Mouse (Mus musculus) embryonic facial prominence, embryonic 11.5 days (tissue): ENCODE data around the gene Myl6b. TPM values are rescaled to one million over a fixed set of nuclear protein-coding genes. Genes with fewer than 3 reads are reported as not detected.

Experiments used
- ATAC-seq: fragments of 200-750 bp; cut with Nextera tagmentation; replicated peaks from 2 replicates; pipeline ENCODE4 v1.8.0; 2017; ENCODE audit warnings: low read depth; ENCODE audit not compliant: insufficient number of reproducible peaks, low FRiP score, low TSS enrichment
- DNase-seq: peaks from one replicate; pipeline ENCODE4 v3.0.0-alpha.2; 2015; ENCODE audit warnings: low spot score
- H3K27ac ChIP-seq: fragments of 300-500 bp; sonication (generic); replicated peaks from 2 replicates; pipeline ENCODE4 v1.5.1; 2014; ENCODE audit warnings: mild to moderate bottlenecking, low read depth, low read length, control low read depth
- H3K27me3 ChIP-seq: fragments of 300-500 bp; sonication (generic); 2 replicates; pipeline ENCODE4 v1.6.1; 2014; ENCODE audit warnings: mild to moderate bottlenecking, low read length, moderate library complexity, mixed read lengths; ENCODE audit not compliant: control insufficient read depth, insufficient read depth
- H3K36me3 ChIP-seq: fragments of 300-500 bp; sonication (generic); replicated peaks from 2 replicates; pipeline ENCODE4 v1.6.1; 2014; ENCODE audit warnings: low read depth, mild to moderate bottlenecking, low read length, moderate library complexity, mixed read lengths; ENCODE audit not compliant: control insufficient read depth, insufficient read depth
- H3K4me1 ChIP-seq: fragments of 300-500 bp; sonication (generic); 2 replicates; pipeline ENCODE4 v1.6.1; 2014; ENCODE audit warnings: low read length, mixed read lengths; ENCODE audit not compliant: control insufficient read depth, insufficient read depth
- H3K4me2 ChIP-seq: fragments of 300-500 bp; sonication (generic); 2 replicates; pipeline ENCODE4 v1.6.1; 2014; ENCODE audit warnings: low read depth, mild to moderate bottlenecking, control low read depth, low read length, moderate library complexity
- H3K4me3 ChIP-seq: fragments of 300-500 bp; sonication (generic); 2 replicates; pipeline ENCODE4 v1.5.1; 2014; ENCODE audit warnings: low read depth, low read length, control low read depth
- H3K9ac ChIP-seq: fragments of 300-500 bp; sonication (generic); replicated peaks from 2 replicates; pipeline ENCODE4 v1.6.1; 2014; ENCODE audit warnings: mild to moderate bottlenecking, control low read depth, low read length
- H3K9me3 ChIP-seq: fragments of 300-500 bp; sonication (generic); replicated peaks from 2 replicates; pipeline ENCODE4 v1.6.1; 2016; ENCODE audit warnings: mild to moderate bottlenecking, low read length, inconsistent platforms, mixed read lengths; ENCODE audit not compliant: control insufficient read depth
- WGBS: fragments of 180-500 bp; shearing (Covaris S2); extraction: QIAGEN DNeasy Blood & Tissue Kit; methylation state at CpG from one replicate; pipeline ENCODE4 v1.1.7; 2014; 5-methylcytosine and 5-hydroxymethylcytosine counted together
- polyA plus RNA-seq: library from polyadenylated mRNA; unstranded; fragments of >200 nt; fragmentation: Nextera tagmentation; extraction: Ambion mirVana; gene quantifications from 2 replicates; pipeline ENCODE4 v1.2.1, GENCODE M21; 2014

The Myl6b gene
- polyA plus RNA-seq, 1 experiment from 2014 or later = 2.3 TPM

DNA sequence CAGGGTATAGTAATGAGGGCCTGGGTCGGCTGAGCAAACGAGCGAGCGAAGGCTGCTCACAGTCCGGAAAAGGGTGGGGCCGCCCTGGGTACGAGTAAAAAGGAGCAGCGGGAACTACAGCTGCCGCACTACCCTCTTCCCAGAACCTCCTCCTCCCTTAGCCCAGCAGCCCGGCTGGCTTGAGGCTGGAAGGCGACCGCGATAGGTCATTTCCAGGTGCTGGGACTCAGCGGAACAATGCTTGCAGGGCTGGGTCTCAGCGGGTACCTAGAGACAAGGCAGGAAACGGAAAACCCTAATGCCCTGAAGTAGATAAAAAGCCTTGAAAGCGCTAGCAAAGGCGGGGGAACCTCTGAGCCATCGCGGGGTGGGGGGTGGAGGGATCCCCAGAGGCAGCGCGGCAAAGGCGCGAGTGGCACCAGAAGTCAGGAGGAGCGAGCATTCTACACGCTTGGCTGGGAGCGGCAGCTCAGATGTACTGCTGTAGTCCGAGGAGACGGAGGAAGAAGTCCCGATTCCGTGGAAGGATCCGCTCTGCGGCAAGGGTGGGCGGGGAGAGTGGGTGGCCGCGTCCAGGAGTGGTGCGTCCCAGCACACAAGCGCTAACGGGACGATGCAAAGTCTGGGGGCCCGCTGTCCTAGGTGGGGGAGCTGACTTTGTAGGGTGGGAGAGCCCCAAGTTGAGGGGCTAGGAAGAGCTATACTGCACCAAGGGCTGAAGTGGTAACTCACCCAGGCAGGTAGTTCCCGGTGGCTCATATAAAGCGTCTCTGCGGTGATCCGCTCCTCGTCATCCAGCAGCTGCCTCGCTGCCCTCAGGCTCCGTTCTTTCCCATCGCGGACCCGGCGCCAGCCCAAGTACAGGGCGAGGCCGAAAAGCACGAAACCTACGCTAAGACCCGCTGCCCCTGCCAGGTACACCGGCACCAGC lies 26.5 kb upstream of the Myl6b start:
- DNase-seq (peak; percentile 69), ATAC-seq (peak; percentile 44)
- peaks cover 8% of the 10 kb centered on the region; the same call in 1 of the 2 replicates for H3K27me3 ChIP-seq
- H3K4me3 ChIP-seq = peak overlapping the region; percentile 66
- under 1% methylated on average over 56 of the region's 58 CpGs for WGBS
- peak overlapping the region; percentile 41 for H3K9ac ChIP-seq
- H3K9me3 ChIP-seq = no peaks in the 10 kb centered on the region
- H3K4me1 ChIP-seq = no peaks in the 10 kb centered on the region
- no peaks in the 10 kb centered on the region for H3K36me3 ChIP-seq
- H3K4me2 ChIP-seq = peak overlapping the region; percentile 100
- H3K27ac ChIP-seq = no peak overlapping the region

DNA sequence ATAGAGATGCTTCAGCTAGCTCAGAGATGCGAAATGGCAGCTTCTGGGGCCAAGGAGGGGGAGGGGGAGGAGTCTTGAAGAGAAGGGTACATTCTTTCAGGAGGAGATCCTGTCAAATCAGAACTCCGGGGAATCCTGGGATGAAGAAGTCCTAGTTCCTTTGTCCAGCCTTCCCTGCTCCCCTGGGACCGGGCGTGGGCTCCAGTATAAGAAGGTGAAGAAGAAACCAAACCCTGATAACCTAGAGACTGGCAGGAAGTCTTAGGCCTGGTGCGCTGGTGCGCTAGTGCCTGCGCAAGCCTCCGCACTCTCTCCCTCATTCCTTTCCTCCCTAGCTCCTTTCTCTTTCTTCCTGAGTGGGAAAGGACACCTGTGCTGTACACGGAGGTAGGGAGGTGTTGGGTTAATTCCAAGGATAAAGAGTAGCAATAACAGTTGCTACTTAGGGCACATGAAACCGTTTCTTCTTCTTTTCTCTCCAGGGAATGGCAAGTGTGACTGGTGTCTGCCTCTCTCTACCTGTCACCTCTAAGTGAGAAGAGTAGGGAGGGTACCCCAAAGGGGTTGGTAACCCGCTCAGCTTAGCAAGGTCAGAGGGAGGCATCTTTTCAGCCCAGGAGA lies 25.7 kb upstream of the Myl6b start:
- H3K36me3 ChIP-seq = no peaks in the 10 kb centered on the region
- peak overlapping the region; percentile 66 for H3K4me3 ChIP-seq
- 6% methylated on average over 11 of the region's 11 CpGs for WGBS
- no peaks in the 10 kb centered on the region for H3K4me1 ChIP-seq
- peak overlapping the region; percentile 100 for H3K4me2 ChIP-seq
- H3K9ac ChIP-seq = peak overlapping the region; percentile 41; the same call in 1 of the 2 replicates
- H3K27me3 ChIP-seq = peaks cover 8% of the 10 kb centered on the region; the same call in 1 of the 2 replicates
- no peaks in the 10 kb centered on the region for H3K9me3 ChIP-seq
- DNase-seq = peak; percentile 26
- no peak overlapping the region for H3K27ac ChIP-seq
- ATAC-seq = no peak

DNA sequence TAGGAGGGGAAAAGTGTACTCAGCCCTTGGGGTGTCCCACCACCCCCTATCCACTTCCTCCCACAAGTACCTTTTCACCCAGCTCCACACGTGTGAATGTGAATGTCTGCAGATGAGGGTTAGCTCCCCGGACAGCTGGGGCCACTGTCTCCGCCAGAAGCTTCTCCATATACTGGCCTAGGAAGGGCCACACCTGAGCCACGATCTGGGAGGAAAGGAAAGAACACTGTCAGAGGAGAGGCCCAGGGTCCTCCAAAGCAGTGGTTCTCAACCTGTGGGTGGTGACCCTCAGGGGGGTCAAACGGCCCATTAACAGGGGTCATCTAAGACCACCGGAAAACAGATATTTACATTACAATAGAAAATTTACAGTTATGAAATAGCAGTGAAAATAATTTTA lies 23.9 kb upstream of the Myl6b start:
- H3K4me1 ChIP-seq = no peaks in the 10 kb centered on the region
- H3K27ac ChIP-seq = no peak overlapping the region

DNA sequence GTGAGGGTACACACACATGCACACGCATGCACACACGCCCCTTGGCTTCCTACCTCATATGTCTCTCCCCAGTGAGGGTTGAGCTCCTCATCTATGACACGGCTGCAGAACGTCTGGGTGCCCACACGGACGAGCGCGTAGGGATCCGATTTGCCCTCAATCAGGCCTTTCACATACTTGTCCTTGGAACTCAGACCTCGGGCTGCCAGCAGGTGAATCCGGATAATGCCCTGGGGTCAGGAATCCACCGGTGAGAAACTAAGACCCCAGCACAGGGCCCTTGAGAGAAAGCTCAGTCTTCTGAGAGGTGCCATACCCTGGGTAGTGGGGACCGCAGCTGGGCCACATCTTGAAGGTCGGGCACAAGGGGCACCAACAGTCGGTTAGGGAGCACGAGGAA lies 22.1 kb upstream of the Myl6b start:
- WGBS = 84% methylated on average over 16 of the region's 16 CpGs
- peaks cover 25% of the 10 kb centered on the region for H3K27me3 ChIP-seq

More for the DNA sequence above, 23.9 kb upstream of the Myl6b start:
- no peak for ATAC-seq
- no peak for DNase-seq
- Histone ChIP-seq H3K9me3 (no peaks in the 10 kb centered on the region), H3K9ac (no peak overlapping the region), H3K27me3 (peaks cover 10% of the 10 kb centered on the region), H3K4me2 (no peak overlapping the region), H3K4me3 (no peak overlapping the region), H3K36me3 (no peaks in the 10 kb centered on the region)
- 71% methylated on average over 6 of the region's 6 CpGs for WGBS

DNA sequence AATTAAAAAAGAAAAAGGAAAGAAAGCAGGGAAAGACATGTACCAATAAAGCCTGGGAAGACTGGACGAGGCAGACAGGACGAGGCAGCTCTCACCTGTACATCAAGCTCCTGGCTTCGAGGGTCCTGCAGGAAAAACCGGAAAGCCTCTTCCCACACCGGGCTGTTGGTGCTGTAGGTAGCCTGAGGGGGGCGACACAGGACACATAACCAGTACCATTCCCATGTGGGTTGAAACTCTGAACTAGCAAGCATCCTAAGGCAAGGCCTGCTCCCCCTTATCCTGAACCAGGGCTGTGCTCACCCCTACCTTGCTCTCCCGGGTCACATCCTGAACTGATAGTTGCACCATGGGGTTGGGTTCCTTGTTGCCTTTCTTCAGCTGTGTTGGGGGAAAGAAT lies 20.3 kb upstream of the Myl6b start:
- Histone ChIP-seq H3K27ac (no peak overlapping the region), H3K9ac (no peak overlapping the region), H3K4me1 (no peaks in the 10 kb centered on the region; the same call in 1 of the 2 replicates), H3K4me3 (no peak overlapping the region), H3K27me3 (peaks cover 22% of the 10 kb centered on the region), H3K4me2 (no peak overlapping the region), H3K36me3 (no peaks in the 10 kb centered on the region), H3K9me3 (no peaks in the 10 kb centered on the region)
- WGBS = 60% methylated on average over 7 of the region's 7 CpGs
- DNase-seq (no peak), ATAC-seq (no peak)

More for the DNA sequence above, 22.1 kb upstream of the Myl6b start:
- DNase-seq = no peak
- Histone ChIP-seq H3K4me2 (no peak overlapping the region), H3K9me3 (no peaks in the 10 kb centered on the region), H3K4me1 (no peaks in the 10 kb centered on the region; the same call in 1 of the 2 replicates), H3K4me3 (no peak overlapping the region), H3K9ac (no peak overlapping the region), H3K27ac (no peak overlapping the region), H3K36me3 (no peaks in the 10 kb centered on the region)
- ATAC-seq = no peak

DNA sequence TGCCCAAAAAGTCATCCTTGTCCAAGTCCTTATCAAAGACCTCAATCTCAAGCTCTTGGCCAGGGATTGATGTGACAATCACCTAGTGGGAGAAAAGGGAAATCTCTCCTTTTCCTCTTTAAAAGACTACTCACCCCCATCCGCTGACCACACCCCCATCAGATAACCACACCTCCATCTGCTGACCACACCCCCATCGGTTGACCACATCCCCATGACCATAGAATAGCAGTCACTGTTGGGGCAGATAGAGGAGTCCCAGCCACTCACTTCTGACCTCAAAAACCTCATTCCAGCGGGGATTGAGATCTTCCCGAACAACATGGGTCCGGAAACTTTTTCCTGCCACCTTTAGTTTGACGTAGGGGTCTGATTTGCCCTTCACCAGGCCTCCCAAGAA lies 18.2 kb upstream of the Myl6b start:
- H3K27me3 ChIP-seq = peaks cover 18% of the 10 kb centered on the region

DNA sequence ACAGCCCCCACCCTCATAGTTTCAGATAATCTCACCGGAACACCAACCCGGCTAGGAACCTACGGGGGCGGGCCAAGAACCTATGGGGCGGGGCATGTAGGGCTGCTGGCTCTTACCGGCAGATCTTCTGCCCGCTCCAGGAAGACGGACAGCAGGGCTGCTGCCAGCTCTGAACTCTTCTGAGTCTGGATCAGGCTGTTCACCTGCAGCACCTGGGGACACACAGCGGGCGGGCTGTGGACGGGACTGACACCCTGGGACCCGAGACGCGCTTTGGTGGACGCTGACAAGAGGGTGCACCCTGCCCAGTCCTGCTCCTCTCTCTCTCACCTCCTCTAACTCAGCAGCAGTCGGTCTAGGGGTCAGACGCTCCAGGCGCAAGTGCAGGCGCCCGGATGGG lies 17.5 kb upstream of the Myl6b start:
- no peaks in the 10 kb centered on the region for H3K36me3 ChIP-seq
- H3K27me3 ChIP-seq = peaks cover 18% of the 10 kb centered on the region
- H3K27ac ChIP-seq = no peak overlapping the region
- no peaks in the 10 kb centered on the region for H3K9me3 ChIP-seq
- no peak; the same call in 1 of the 2 replicates for ATAC-seq
- WGBS = 7% methylated on average over 20 of the region's 20 CpGs
- H3K9ac ChIP-seq = 0 out of 2 replicates have a peak overlapping the region, but pooled peaks have one; percentile 32
- no peaks in the 10 kb centered on the region; the same call in 1 of the 2 replicates for H3K4me1 ChIP-seq
- DNase-seq = no peak
- H3K4me3 ChIP-seq = no peak overlapping the region
- H3K4me2 ChIP-seq = peak overlapping the region; percentile 36

More for the DNA sequence above, 18.2 kb upstream of the Myl6b start:
- Histone ChIP-seq H3K4me2 (no peak overlapping the region), H3K4me1 (no peaks in the 10 kb centered on the region; the same call in 1 of the 2 replicates), H3K4me3 (no peak overlapping the region), H3K36me3 (no peaks in the 10 kb centered on the region), H3K9ac (no peak overlapping the region), H3K27ac (no peak overlapping the region), H3K9me3 (no peaks in the 10 kb centered on the region)
- no peak for DNase-seq
- no peak for ATAC-seq
- 21% methylated on average over 6 of the region's 6 CpGs for WGBS

DNA sequence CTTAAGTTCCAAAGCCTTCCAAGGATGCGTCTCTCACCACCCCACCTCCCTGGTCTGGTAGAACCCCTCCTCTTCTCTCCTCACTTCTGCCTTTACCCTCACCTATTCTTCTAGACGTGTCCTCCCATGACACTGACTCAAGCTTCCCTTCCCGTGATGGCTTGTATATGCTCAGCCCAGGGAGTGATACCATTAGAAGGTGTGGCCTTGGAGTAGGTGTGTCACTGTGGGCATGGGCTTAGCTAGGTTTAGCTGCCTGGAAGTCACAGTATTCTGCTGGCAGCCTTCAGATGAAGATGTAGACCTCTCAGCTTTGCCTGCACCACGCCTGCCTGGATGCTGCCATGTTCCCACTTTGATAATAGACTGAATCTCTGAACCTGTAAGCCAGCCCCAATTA lies 16.6 kb upstream of the Myl6b start:
- Histone ChIP-seq H3K9me3 (no peaks in the 10 kb centered on the region), H3K4me3 (no peak overlapping the region), H3K27ac (no peak overlapping the region), H3K4me1 (no peaks in the 10 kb centered on the region; the same call in 1 of the 2 replicates), H3K9ac (no peak overlapping the region), H3K4me2 (no peak overlapping the region), H3K27me3 (peaks cover 18% of the 10 kb centered on the region), H3K36me3 (no peaks in the 10 kb centered on the region)
- no peak for ATAC-seq
- 79% methylated on average over 4 of the region's 4 CpGs for WGBS
- DNase-seq = no peak
